Mouse (Mus musculus) liver, embryonic 14.5 days (tissue): ENCODE results near the gene Zbtb22.

Experiments
- CTCF ChIP-seq: IDR thresholded peaks from 2 replicates; pipeline ENCODE4 v1.5.1; 2016; ENCODE audit warnings: antibody characterized with exemption, low read depth, control low read depth
- EP300 ChIP-seq: IDR thresholded peaks from 2 replicates; pipeline ENCODE4 v1.6.1; 2016; ENCODE audit warnings: antibody characterized with exemption, low read depth

DNA sequence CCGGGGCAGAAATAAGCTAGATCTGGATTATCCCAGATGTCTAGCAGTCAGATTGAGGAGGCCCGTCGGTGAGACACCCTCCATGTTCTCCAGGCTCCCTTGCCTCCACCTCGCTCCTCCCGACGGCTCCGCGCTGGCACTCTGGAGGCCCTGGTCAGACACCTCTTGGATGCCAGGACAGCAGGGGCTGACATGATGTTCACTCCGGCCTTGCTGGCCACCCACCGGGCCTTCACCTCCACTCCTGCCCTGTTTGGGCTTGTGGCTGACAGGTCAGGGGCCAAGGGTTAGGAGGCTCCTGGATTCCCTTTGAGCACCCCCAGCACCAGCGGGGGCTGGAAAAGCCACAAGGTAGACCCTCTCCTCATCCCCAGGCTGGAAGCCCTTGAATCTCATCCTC, 16.2 kb downstream of the Zbtb22 start:
- no peak for TF ChIP-seq EP300
- TF ChIP-seq CTCF, result no peak
